Mouse (Mus musculus): Measurements from ENCODE around the gene Gm10160. TPM values are rescaled to one million over a fixed set of nuclear protein-coding genes. Genes with fewer than 3 reads are reported as not detected.
"Not testable (repeated sequence)": the region's sequence is repeated elsewhere in the genome, so short reads cannot be mapped to it uniquely, and the experiment has no call there.

The Gm10160 gene
- polyA plus RNA-seq, 1 experiment = not detected

DNA sequence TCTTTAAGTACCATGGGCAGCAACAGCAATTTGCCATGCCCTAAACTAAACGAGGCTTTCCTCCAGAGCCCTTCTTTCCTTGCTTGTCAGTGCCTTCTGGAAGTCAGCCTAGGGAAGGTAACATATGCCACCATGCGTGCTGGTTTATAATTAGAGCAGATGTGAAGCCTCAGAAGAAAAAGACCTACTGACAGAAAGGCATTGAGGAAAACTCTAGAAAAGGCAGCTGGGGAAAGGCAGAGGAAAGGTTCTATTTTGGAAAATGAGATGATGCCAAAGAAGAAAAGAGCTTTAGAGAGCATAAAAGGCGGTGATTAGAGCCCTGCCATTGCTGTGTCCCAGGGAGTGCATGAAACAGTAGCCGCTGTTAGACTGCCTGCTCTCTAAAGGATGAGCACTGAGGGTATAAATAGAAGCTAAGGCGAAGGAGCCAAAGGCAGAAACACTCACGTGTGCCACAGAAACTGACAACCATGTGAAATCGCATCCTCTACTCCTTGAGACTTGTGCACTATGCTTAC lies 14.9 kb downstream of the Gm10160 start:
- H3K27me3 ChIP-seq (ENCODE audit: control insufficient read depth) = peaks cover 4% of the 10 kb centered on the region; the same call in 1 of the 2 replicates
- no peak overlapping the region for H3K4me3 ChIP-seq (replicated peaks)
- no peaks in the 10 kb centered on the region for H3K36me3 ChIP-seq (ENCODE audit: control insufficient read depth)
- no peaks in the 10 kb centered on the region for H3K9me3 ChIP-seq (ENCODE audit: control insufficient read depth, low read length)
- no peak for TF ChIP-seq TAL1 (IDR thresholded peaks at IDR 0.05; ENCODE audit: low read length)
- no peak for TF ChIP-seq GATA1 (IDR thresholded peaks at IDR 0.05; ENCODE audit: low read length)
- H3K4me1 ChIP-seq (ENCODE audit: control insufficient read depth) = no peaks in the 10 kb centered on the region

DNA sequence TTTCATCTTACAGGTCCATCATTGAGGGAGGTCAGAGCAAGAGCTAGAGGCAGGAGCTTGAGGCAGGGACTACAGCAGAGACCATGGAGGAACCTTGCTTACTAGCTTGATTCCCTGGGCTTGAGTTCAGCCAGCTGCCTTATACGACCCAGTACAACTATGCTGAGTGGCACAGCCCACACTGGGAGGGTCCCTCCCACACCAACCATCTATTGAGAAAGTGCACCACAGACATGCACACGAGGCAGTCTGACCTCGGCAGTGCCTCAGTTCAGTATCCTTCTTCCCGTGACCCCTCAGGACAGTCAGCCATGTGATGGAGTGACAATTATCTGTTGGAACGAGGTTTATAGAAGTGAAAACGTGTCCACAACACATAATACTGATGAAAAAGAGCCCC lies 15.8 kb downstream of the Gm10160 start:
- Histone ChIP-seq H3K36me3 (ENCODE audit: control insufficient read depth) (no peaks in the 10 kb centered on the region), H3K27me3 (ENCODE audit: control insufficient read depth) (peaks cover 4% of the 10 kb centered on the region; the same call in 1 of the 2 replicates), H3K9me3 (ENCODE audit: control insufficient read depth, low read length) (no peaks in the 10 kb centered on the region), H3K4me3 (replicated peaks) (no peak overlapping the region), H3K4me1 (ENCODE audit: control insufficient read depth) (no peaks in the 10 kb centered on the region)
- no peak for TF ChIP-seq TAL1 (IDR thresholded peaks at IDR 0.05; ENCODE audit: low read length)
- TF ChIP-seq GATA1 (IDR thresholded peaks at IDR 0.05; ENCODE audit: low read length) = no peak

DNA sequence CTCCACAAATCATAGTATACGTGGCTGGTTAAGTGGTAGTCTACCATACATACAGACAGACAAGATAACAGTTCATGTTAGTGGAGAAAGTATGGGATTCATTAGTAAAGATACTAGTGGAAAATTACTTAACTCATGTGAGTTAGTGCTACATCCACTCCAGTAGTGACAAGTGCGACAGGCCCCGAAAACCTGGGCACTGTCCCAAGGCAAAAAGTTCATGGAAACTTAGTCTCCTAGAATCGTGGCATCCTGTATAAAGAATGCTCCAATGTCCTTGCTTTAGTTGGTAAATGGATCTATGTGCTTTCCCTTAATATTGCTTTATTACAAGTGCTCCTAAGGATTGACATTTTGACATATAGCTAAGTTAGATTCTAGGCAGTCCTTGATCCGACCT lies 17.8 kb downstream of the Gm10160 start:
- H3K4me1 ChIP-seq (ENCODE audit: control insufficient read depth); H3K4me3 ChIP-seq (replicated peaks); H3K27me3 ChIP-seq (ENCODE audit: control insufficient read depth); H3K36me3 ChIP-seq (ENCODE audit: control insufficient read depth); H3K9me3 ChIP-seq (ENCODE audit: control insufficient read depth, low read length): not testable (repeated sequence)

DNA sequence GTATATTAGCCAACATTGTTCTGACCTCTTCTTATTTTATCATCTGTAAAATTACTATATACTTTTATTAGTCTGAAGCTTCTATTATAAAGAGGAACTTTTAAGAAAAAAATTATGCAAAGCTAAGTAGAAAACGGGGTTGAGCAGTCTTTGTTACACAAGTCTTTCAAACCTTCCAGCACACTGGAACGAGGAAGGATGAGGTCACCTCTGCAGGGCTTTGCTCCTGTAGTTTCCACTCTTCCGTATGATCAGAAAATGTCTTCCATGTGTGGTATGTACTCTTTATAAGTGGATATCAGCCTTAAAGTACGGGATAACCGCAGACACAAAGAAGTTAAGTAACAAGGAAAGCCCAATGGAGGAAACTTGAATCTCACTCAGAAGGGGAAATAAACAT lies 20.2 kb downstream of the Gm10160 start:
- no peak for TF ChIP-seq GATA1 (IDR thresholded peaks at IDR 0.05; ENCODE audit: low read length)
- no peak for TF ChIP-seq TAL1 (IDR thresholded peaks at IDR 0.05; ENCODE audit: low read length)
- no peak overlapping the region for H3K4me3 ChIP-seq (replicated peaks)
- no peaks in the 10 kb centered on the region for H3K36me3 ChIP-seq (ENCODE audit: control insufficient read depth)
- H3K9me3 ChIP-seq (ENCODE audit: control insufficient read depth, low read length) = no peaks in the 10 kb centered on the region
- H3K4me1 ChIP-seq (ENCODE audit: control insufficient read depth) = no peaks in the 10 kb centered on the region; the same call in 1 of the 2 replicates
- H3K27me3 ChIP-seq (ENCODE audit: control insufficient read depth) = peaks cover 4% of the 10 kb centered on the region; the same call in 1 of the 2 replicates

DNA sequence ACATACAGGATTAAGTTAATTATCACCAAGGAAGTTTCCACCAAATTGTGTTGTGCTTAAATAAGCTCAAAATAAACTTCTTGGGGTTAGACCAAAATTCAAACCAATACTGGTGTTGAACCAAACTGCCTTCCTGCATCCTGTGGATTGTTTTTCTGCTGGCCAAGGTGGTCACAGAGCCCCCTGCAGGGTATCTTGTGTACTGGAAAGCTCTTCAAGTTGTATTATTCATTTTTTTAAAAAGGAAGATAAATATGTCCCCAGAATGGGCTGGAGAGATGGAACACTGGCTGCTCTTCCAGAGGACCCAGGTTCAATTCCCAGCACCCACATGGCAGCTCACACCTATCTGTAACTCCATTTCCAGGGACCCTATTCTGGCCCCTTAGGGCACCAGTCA lies 20.7 kb downstream of the Gm10160 start:
- Histone ChIP-seq H3K27me3 (ENCODE audit: control insufficient read depth) (peaks cover 3% of the 10 kb centered on the region; the same call in 1 of the 2 replicates), H3K4me1 (ENCODE audit: control insufficient read depth) (peaks cover 3% of the 10 kb centered on the region), H3K4me3 (replicated peaks) (no peak overlapping the region), H3K36me3 (ENCODE audit: control insufficient read depth) (no peaks in the 10 kb centered on the region), H3K9me3 (ENCODE audit: control insufficient read depth, low read length) (no peaks in the 10 kb centered on the region)
- no peak for TF ChIP-seq GATA1 (IDR thresholded peaks at IDR 0.05; ENCODE audit: low read length)
- TF ChIP-seq TAL1 (IDR thresholded peaks at IDR 0.05; ENCODE audit: low read length) = no peak

DNA sequence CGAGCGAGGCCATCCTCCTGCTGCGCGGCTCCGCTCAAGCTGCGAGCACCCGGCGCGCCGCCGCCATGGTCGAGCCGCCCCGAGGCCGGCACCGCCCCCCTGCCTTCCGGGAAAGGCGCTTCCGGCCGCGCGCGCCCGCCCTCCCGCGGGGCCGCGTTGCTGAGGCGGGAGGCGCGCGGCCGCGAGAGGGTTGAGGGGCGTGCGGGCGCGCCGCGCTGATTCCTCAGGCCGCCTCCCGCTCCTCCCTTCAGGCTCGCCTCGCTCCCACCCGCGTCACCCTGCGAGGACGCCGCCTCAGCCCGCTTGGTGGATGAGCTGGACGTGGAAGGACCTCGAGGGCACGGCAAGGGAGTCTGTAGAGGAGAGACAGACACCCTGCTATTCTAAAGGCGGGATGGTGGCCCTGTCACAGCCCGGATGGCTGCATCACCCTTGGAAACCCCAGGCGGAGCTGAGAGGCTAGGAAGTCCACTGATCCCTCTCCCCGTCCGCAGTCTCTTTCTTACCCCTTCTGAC lies 26.2 kb downstream of the Gm10160 start, which contains the start of gene Btbd1:
Gene Btbd1, minus strand, starts transcription at position 53 of the 516 bp plus-strand sequence.
- no peaks in the 10 kb centered on the region for H3K9me3 ChIP-seq (ENCODE audit: control insufficient read depth, low read length)
- no peaks in the 10 kb centered on the region for H3K27me3 ChIP-seq (ENCODE audit: control insufficient read depth)
- peaks cover 3% of the 10 kb centered on the region for H3K36me3 ChIP-seq (ENCODE audit: control insufficient read depth)
- TF ChIP-seq GATA1 (IDR thresholded peaks at IDR 0.05; ENCODE audit: low read length) = no peak
- TF ChIP-seq TAL1 (IDR thresholded peaks at IDR 0.05; ENCODE audit: low read length) = no peak
- peak within 1 kb of the TSS; percentile 85 for H3K4me3 ChIP-seq (replicated peaks)
- H3K4me1 ChIP-seq (ENCODE audit: control insufficient read depth) = peaks cover 40% of the 10 kb centered on the region

DNA sequence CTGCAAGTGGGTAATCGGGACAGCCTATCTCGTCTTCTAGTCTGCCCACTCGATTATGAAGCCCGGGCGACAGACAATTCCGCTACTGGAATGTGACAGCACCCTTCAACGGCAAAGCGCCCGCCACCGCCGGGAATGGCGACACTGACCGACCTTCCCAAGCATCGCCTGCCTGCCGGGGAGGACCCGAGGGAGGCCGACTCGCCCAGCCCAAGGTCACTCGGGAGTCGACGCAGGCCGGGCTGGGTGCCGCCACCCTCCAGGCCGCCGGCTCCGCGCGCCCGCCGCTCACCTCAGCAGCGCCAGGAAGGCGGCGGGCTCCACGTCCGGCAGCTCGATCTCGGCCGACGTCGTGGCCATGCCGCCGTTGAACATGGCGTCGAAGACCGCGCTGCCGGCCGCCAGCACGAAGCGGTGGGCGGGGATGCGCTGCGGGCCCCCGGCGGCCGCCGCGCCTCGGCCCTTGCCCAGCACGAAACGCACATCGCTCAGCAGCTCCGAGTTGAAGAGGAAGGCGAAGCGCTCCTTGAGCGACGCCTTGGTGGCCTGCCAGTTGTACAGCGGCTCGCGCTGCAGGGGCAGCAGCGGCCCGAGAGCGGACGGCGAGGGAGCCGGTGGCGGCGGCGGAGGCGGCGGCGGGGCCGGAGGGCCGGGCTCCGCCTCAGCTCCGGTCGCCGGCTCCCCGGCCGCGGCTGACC lies 26.8 kb downstream of the Gm10160 start:
- Histone ChIP-seq H3K4me1 (ENCODE audit: control insufficient read depth) (peaks cover 42% of the 10 kb centered on the region), H3K36me3 (ENCODE audit: control insufficient read depth) (peaks cover 6% of the 10 kb centered on the region), H3K9me3 (ENCODE audit: control insufficient read depth, low read length) (no peaks in the 10 kb centered on the region), H3K27me3 (ENCODE audit: control insufficient read depth) (no peaks in the 10 kb centered on the region), H3K4me3 (replicated peaks) (peak overlapping the region; percentile 85)
- TF ChIP-seq GATA1 (IDR thresholded peaks at IDR 0.05; ENCODE audit: low read length) = no peak
- no peak for TF ChIP-seq TAL1 (IDR thresholded peaks at IDR 0.05; ENCODE audit: low read length)

DNA sequence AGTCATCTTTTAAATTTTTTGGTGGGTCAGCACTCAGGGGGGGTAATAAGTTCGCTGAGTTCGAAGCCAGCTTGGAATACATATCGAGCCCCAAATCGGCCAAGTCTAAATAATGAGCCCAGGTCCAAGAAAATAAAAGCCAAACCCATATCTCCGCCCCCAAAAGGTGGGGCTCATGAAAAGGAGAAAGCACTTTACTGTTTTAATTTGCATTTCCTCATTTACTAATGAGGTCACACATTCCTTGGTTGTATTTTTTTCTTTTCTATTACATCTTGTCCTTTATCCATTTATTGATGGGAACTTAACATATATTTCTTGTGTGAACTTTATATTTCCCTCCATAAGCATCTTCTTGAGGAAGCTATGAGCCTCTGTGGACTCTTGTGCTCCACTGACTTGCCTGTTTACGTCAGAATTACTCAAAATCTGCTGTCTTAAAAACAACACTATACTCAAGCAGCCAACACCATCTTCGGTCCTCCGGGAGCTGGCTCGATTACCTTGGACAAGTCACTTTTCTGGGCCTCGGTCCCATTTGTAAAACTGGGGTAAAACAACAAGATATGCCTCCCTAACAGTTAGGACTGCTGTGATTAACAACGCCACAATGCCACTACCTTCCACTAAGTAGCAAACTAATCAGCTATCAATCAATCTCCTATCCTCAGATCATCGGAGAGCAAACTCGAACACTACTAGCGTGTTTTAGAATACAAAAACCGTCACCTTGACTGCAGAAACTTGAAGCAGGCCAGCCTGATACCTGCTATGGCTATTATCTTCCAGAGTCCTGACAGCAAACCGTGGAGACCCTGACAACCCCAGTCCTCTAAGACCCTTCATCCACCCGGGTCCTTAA lies 27.6 kb downstream of the Gm10160 start:
- Histone ChIP-seq H3K9me3 (ENCODE audit: control insufficient read depth, low read length) (no peaks in the 10 kb centered on the region), H3K4me1 (ENCODE audit: control insufficient read depth) (peaks cover 42% of the 10 kb centered on the region), H3K36me3 (ENCODE audit: control insufficient read depth) (peaks cover 8% of the 10 kb centered on the region), H3K4me3 (replicated peaks) (peak overlapping the region; percentile 85), H3K27me3 (ENCODE audit: control insufficient read depth) (no peaks in the 10 kb centered on the region)
- TF ChIP-seq GATA1 (IDR thresholded peaks at IDR 0.05; ENCODE audit: low read length) (no peak), TAL1 (IDR thresholded peaks at IDR 0.05; ENCODE audit: low read length) (no peak)

DNA sequence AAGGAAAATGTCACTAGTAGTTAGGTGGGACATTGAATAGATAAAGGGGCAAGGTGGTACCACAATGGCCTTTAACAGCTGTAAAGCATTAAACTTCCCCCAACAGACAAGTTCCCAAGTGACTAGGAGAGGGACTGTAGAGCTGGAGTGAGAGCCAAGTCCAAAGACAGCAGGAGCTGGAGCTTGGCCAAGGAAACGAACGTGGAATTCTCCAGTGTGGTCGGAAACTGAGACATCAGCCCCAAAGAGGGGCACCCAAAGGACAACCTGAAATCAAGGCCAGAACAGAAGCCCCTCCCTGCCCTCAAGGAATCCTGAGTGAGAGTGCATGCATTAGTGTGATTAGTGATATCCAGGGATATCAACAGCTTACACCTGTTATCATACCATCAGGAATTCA lies 30.2 kb downstream of the Gm10160 start:
- TF ChIP-seq GATA1 (IDR thresholded peaks at IDR 0.05; ENCODE audit: low read length) = no peak
- TF ChIP-seq TAL1 (IDR thresholded peaks at IDR 0.05; ENCODE audit: low read length) = no peak
- Histone ChIP-seq H3K9me3 (ENCODE audit: control insufficient read depth, low read length) (no peaks in the 10 kb centered on the region), H3K36me3 (ENCODE audit: control insufficient read depth) (peaks cover 8% of the 10 kb centered on the region), H3K4me3 (replicated peaks) (no peak overlapping the region), H3K27me3 (ENCODE audit: control insufficient read depth) (no peaks in the 10 kb centered on the region), H3K4me1 (ENCODE audit: control insufficient read depth) (peaks cover 42% of the 10 kb centered on the region)

Data from erythroblast, embryonic 14.5 days (primary cell).